In genomic region chr8:43243326-43243725, GRCm38 (mm10) we compare ENCODE assay signal across 20 mouse cellular contexts.
A peak's percentile ranks its signal among the peaks of the same experiment; 100 is the strongest.
DNase-seq lines count a peak whose midpoint lies in the region; ATAC-seq lines count a peak whose summit lies in the region.
"Had no signal": no experiment of that assay in that cellular context is flagged by ENCODE, and none has a peak within 500 bp of the region (broad histone marks: within the 10 kb centered on the region; RNA-seq: fewer than 3 reads in every experiment).

No protein-coding gene starts in this region.

- H3K4me3 ChIP-seq in forebrain, embryonic 16.5 days (replicated peaks; ENCODE audit: low read length) = no peak overlapping the region
- H3K4me3 ChIP-seq in forebrain, embryonic 11.5 days (ENCODE audit: low read depth, low read length) = no peak overlapping the region
- H3K4me3 ChIP-seq: embryonic facial prominence, embryonic 15.5 days; erythroblast, embryonic 14.5 days; forebrain, embryonic 12.5 days; heart, embryonic 12.5 days; hindbrain, embryonic 10.5 days had no signal

- 66% methylated on average over 3 of the region's 3 CpGs for WGBS in forebrain, embryonic 16.5 days
- WGBS in forebrain, embryonic 11.5 days = 86% methylated on average over 3 of the region's 3 CpGs

- no peak for DNase-seq in forebrain, embryonic 11.5 days (ENCODE audit: low spot score)
- DNase-seq in brain, adult 2 months (ENCODE audit: low read depth, low spot score) = peak; percentile 11
- peak; percentile 64 for DNase-seq in gonadal fat pad, adult 2 months (ENCODE audit: low read depth)
- DNase-seq in spleen, postnatal 36 days (ENCODE audit: low spot score in 2 of 2) = no peak
- DNase-seq: adrenal gland, adult 2 months; adrenal gland, postnatal 25 days; cerebellum, adult 11 months; cerebellum, adult 8-10 months; cerebellum, postnatal 14 days; embryo, embryonic 11 days; gastrocnemius, postnatal 14 days had no signal

- H3K36me3 ChIP-seq in forebrain, embryonic 16.5 days (ENCODE audit: control insufficient read depth, insufficient read depth) = no peaks in the 10 kb centered on the region
- H3K36me3 ChIP-seq in forebrain, embryonic 11.5 days (ENCODE audit: control insufficient read depth, insufficient read depth, low read length) = no peaks in the 10 kb centered on the region
- H3K36me3 ChIP-seq: embryonic facial prominence, embryonic 15.5 days; forebrain, embryonic 12.5 days; heart, embryonic 12.5 days; hindbrain, embryonic 10.5 days had no signal

- ATAC-seq in forebrain, embryonic 16.5 days = peak; percentile 57; the same call in 1 of the 2 replicates
- ATAC-seq in forebrain, embryonic 11.5 days (replicated peaks; ENCODE audit: low FRiP score) = no peak
- no peak for ATAC-seq in inflammation-experienced regulatory T-cells, adult 6 months

- no peaks in the 10 kb centered on the region for H3K27me3 ChIP-seq in forebrain, embryonic 16.5 days (replicated peaks; ENCODE audit: control insufficient read depth, insufficient read depth, low read length)
- H3K27me3 ChIP-seq in forebrain, embryonic 11.5 days (ENCODE audit: control insufficient read depth, insufficient read depth, low read length) = no peaks in the 10 kb centered on the region
- H3K27me3 ChIP-seq: CH12.LX; embryonic facial prominence, embryonic 15.5 days; forebrain, embryonic 12.5 days; heart, embryonic 12.5 days had no signal

- H3K4me2 ChIP-seq in forebrain, embryonic 16.5 days (ENCODE audit: low read length) = no peak overlapping the region
- H3K4me2 ChIP-seq in forebrain, embryonic 11.5 days (ENCODE audit: low read depth, low read length, severe bottlenecking) = no peak overlapping the region
- H3K4me2 ChIP-seq: embryonic facial prominence, embryonic 15.5 days; forebrain, embryonic 12.5 days; heart, embryonic 12.5 days; hindbrain, embryonic 14.5 days had no signal

- no peak overlapping the region for H3K27ac ChIP-seq in forebrain, embryonic 16.5 days (ENCODE audit: low read length)
- no peak overlapping the region for H3K27ac ChIP-seq in forebrain, embryonic 11.5 days (ENCODE audit: low read depth, low read length)
- H3K27ac ChIP-seq: embryonic facial prominence, embryonic 15.5 days; forebrain, embryonic 12.5 days; hindbrain, embryonic 10.5 days; hindbrain, embryonic 14.5 days had no signal

- H3K4me1 ChIP-seq in forebrain, embryonic 16.5 days (replicated peaks; ENCODE audit: control insufficient read depth, insufficient read depth, low read length) = no peaks in the 10 kb centered on the region
- no peaks in the 10 kb centered on the region for H3K4me1 ChIP-seq in forebrain, embryonic 11.5 days (replicated peaks; ENCODE audit: control insufficient read depth, insufficient read depth, low read length)
- H3K4me1 ChIP-seq: embryonic facial prominence, embryonic 15.5 days; forebrain, embryonic 12.5 days; heart, embryonic 12.5 days; hindbrain, embryonic 10.5 days had no signal

- no peak overlapping the region for H3K9ac ChIP-seq in forebrain, embryonic 16.5 days (replicated peaks; ENCODE audit: low read depth, low read length)
- H3K9ac ChIP-seq in forebrain, embryonic 11.5 days (ENCODE audit: low read length) = no peak overlapping the region
- H3K9ac ChIP-seq: embryonic facial prominence, embryonic 15.5 days; forebrain, embryonic 12.5 days; heart, embryonic 12.5 days; hindbrain, embryonic 14.5 days had no signal

- no peaks in the 10 kb centered on the region for H3K9me3 ChIP-seq in forebrain, embryonic 16.5 days (ENCODE audit: control insufficient read depth, low read length)
- H3K9me3 ChIP-seq in forebrain, embryonic 11.5 days (ENCODE audit: control insufficient read depth, low read length) = no peaks in the 10 kb centered on the region
- H3K9me3 ChIP-seq: embryonic facial prominence, embryonic 15.5 days; forebrain, embryonic 12.5 days; heart, embryonic 12.5 days; hindbrain, embryonic 10.5 days had no signal

Comparison
In these comparisons a context has a peak if more than half of its experiments do, and no peak if none do; other contexts are left out.
1. DNase-seq: peak in brain, adult 2 months (single experiment) and gonadal fat pad, adult 2 months (single experiment); none in forebrain, embryonic 11.5 days (single experiment) and spleen, postnatal 36 days (0 of 2).